Mouse (Mus musculus) testis, adult 10 weeks (tissue): Measurements from ENCODE around the gene Iglon5. TPM values are rescaled to one million over a fixed set of nuclear protein-coding genes. Genes with fewer than 3 reads are reported as not detected.

Experiments
- polyA plus RNA-seq: library from polyadenylated mRNA; stranded (reverse); fragments of 350-450 nt; fragmentation: Illumina TruSeq; extraction: RNeasy Lipid Tissue Mini Kit (QIAGEN cat#74804); gene quantifications from one replicate; pipeline ENCODE4 v1.2.3, GENCODE M21; 2014; ENCODE audit warnings: low read depth, low replicate concordance

Iglon5 gene
- polyA plus RNA-seq, result 0.46 TPM

GRCm38 (mm10) chr7:43489631-43490125, at the start of gene Iglon5:
Gene Iglon5, minus strand, starts transcription at chr7:43490075.

GRCm38 (mm10) chr7:43462851-43463250, 27.0 kb downstream of the Iglon5 start, which contains the start of gene Vsig10l:
Gene Vsig10l, plus strand, starts transcription at chr7:43463151.

GRCm38 (mm10) chr7:43443917-43444293, 46.0 kb downstream of the Iglon5 start, which contains the start of the genes Etfb and Gm45233:
Gene Etfb, plus strand, starts transcription at chr7:43444083.
Gene Gm45233, plus strand, starts transcription at chr7:43444128.

GRCm38 (mm10) chr7:43440482-43440881, 49.4 kb downstream of the Iglon5 start, which contains the start of gene Cldnd2:
Gene Cldnd2, plus strand, starts transcription at chr7:43440782.

GRCm38 (mm10) chr7:43436341-43437255, 53.3 kb downstream of the Iglon5 start, which contains the start of gene Nkg7:
Gene Nkg7, plus strand, starts transcription at chr7:43437073.

GRCm38 (mm10) chr7:43427406-43427805, 62.5 kb downstream of the Iglon5 start, which contains the start of gene Lim2:
Gene Lim2, plus strand, starts transcription at chr7:43427670.

Other genes starting within 250 kb of the Iglon5 start
- 38.8 TPM for gene Zfp715, start 176.8 kb downstream of the Iglon5 start, polyA plus RNA-seq
- gene Siglecf, start 138.7 kb downstream of the Iglon5 start, polyA plus RNA-seq, result 0.10 TPM
- not detected for gene Siglecg, start 81.9 kb downstream of the Iglon5 start, polyA plus RNA-seq
- gene Lim2, start 62.4 kb downstream of the Iglon5 start, polyA plus RNA-seq, result not detected
- gene Nkg7, start 53.0 kb downstream of the Iglon5 start, polyA plus RNA-seq, result not detected
- 18.3 TPM for gene Cldnd2, start 49.3 kb downstream of the Iglon5 start, polyA plus RNA-seq
- gene Etfb, start 46.0 kb downstream of the Iglon5 start, polyA plus RNA-seq, result 3.1 TPM
- gene Gm45233, start 45.9 kb downstream of the Iglon5 start, polyA plus RNA-seq, result not detected
- gene Vsig10l, start 26.9 kb downstream of the Iglon5 start, polyA plus RNA-seq, result 1.5 TPM
- 14.5 TPM for gene 4931406B18Rik, start 15.9 kb upstream of the Iglon5 start, polyA plus RNA-seq
- gene Cd33, start 54.4 kb upstream of the Iglon5 start, polyA plus RNA-seq, result 2.1 TPM
- gene Zfp658, start 72.2 kb upstream of the Iglon5 start, polyA plus RNA-seq, result 0.34 TPM
- 13.8 TPM for gene Zfp719, start 89.5 kb upstream of the Iglon5 start, polyA plus RNA-seq
- 9.2 TPM for gene Zfp819, start 117.1 kb upstream of the Iglon5 start, polyA plus RNA-seq
- gene Ceacam18, start 144.6 kb upstream of the Iglon5 start, polyA plus RNA-seq, result not detected
- 1.0 TPM for gene Siglece, start 170.1 kb upstream of the Iglon5 start, polyA plus RNA-seq
- 0.24 TPM for gene Ctu1, start 181.9 kb upstream of the Iglon5 start, polyA plus RNA-seq
- gene Klk14, start 200.3 kb upstream of the Iglon5 start, polyA plus RNA-seq, result not detected
- not detected for gene Klk13, start 222.5 kb upstream of the Iglon5 start, polyA plus RNA-seq